Comparison of ENCODE assay signal across 21 mouse cellular contexts in genomic region chr1:153886024-153886633, GRCm38 (mm10). TPM values are rescaled to one million over a fixed set of nuclear protein-coding genes. Genes with fewer than 3 reads are reported as not detected.
A peak's percentile ranks its signal among the peaks of the same experiment; 100 is the strongest.
DNase-seq lines count a peak whose midpoint lies in the region; ATAC-seq and TF ChIP-seq lines count a peak whose summit lies in the region.
"Had no signal": no experiment of that assay in that cellular context is flagged by ENCODE, and none has a peak within 500 bp of the region (broad histone marks: within the 10 kb centered on the region; RNA-seq: fewer than 3 reads in every experiment).

No protein-coding gene starts in this region.

- TF ChIP-seq POLR2A in brain, embryonic 14.5 days (IDR thresholded peaks at IDR 0.05; ENCODE audit: borderline replicate concordance, extremely low read depth, insufficient read depth, insufficient read length, poor library complexity, severe bottlenecking) = no peak
- TF ChIP-seq POLR2A in thymus, adult 2 months (IDR thresholded peaks at IDR 0.05; ENCODE audit: control insufficient read depth, extremely low read depth, insufficient read depth, low read length, poor library complexity) = no peak

- no peak overlapping the region for H3K4me2 ChIP-seq in forebrain, embryonic 14.5 days (ENCODE audit: low read length)
- H3K4me2 ChIP-seq in forebrain, embryonic 16.5 days (ENCODE audit: low read length) = no peak overlapping the region
- H3K4me2 ChIP-seq in kidney, embryonic 15.5 days = no peak overlapping the region
- no peak overlapping the region for H3K4me2 ChIP-seq in midbrain, embryonic 15.5 days
- H3K4me2 ChIP-seq: forebrain, embryonic 12.5 days; liver, embryonic 15.5 days had no signal

- H3K27me3 ChIP-seq in forebrain, embryonic 14.5 days (replicated peaks; ENCODE audit: control insufficient read depth, insufficient read depth, low read length) = no peaks in the 10 kb centered on the region
- no peaks in the 10 kb centered on the region for H3K27me3 ChIP-seq in forebrain, embryonic 16.5 days (replicated peaks; ENCODE audit: control insufficient read depth, insufficient read depth, low read length)
- no peaks in the 10 kb centered on the region for H3K27me3 ChIP-seq in kidney, embryonic 15.5 days
- no peaks in the 10 kb centered on the region for H3K27me3 ChIP-seq in midbrain, embryonic 15.5 days (replicated peaks)
- H3K27me3 ChIP-seq in thymus, adult 2 months (ENCODE audit: control insufficient read depth, insufficient read depth, low read length) = no peaks in the 10 kb centered on the region
- H3K27me3 ChIP-seq: liver, embryonic 15.5 days had no signal

- ATAC-seq in forebrain, embryonic 14.5 days = peak; percentile 20; the same call in 1 of the 2 replicates
- no peak; the same call in 1 of the 2 replicates for ATAC-seq in forebrain, embryonic 16.5 days
- peak; percentile 79 for ATAC-seq in kidney, embryonic 15.5 days (replicated peaks; ENCODE audit: low FRiP score)
- ATAC-seq in midbrain, embryonic 15.5 days (replicated peaks) = peak; percentile 80
- ATAC-seq: Patski had no signal

- H3K36me3 ChIP-seq in forebrain, embryonic 14.5 days (ENCODE audit: control insufficient read depth, insufficient read depth, low read length) = no peaks in the 10 kb centered on the region
- H3K36me3 ChIP-seq in forebrain, embryonic 16.5 days (ENCODE audit: control insufficient read depth, insufficient read depth) = no peaks in the 10 kb centered on the region
- H3K36me3 ChIP-seq in kidney, embryonic 15.5 days = no peaks in the 10 kb centered on the region
- no peaks in the 10 kb centered on the region for H3K36me3 ChIP-seq in midbrain, embryonic 15.5 days (replicated peaks)
- H3K36me3 ChIP-seq in thymus, adult 2 months (ENCODE audit: control insufficient read depth, insufficient read depth, low read length) = no peaks in the 10 kb centered on the region
- H3K36me3 ChIP-seq: forebrain, embryonic 12.5 days; liver, embryonic 15.5 days had no signal

- WGBS in forebrain, embryonic 14.5 days = 41% methylated on average over 17 of the region's 17 CpGs
- WGBS in forebrain, embryonic 16.5 days = 39% methylated on average over 17 of the region's 17 CpGs
- 19% methylated on average over 17 of the region's 17 CpGs for WGBS in kidney, embryonic 15.5 days
- WGBS in midbrain, embryonic 15.5 days = 33% methylated on average over 17 of the region's 17 CpGs
- WGBS in thymus, adult 2 months = 72% methylated on average over 17 of the region's 17 CpGs

- H3K9ac ChIP-seq in forebrain, embryonic 14.5 days (ENCODE audit: low read length) = no peak overlapping the region
- no peak overlapping the region for H3K9ac ChIP-seq in forebrain, embryonic 16.5 days (replicated peaks; ENCODE audit: low read depth, low read length)
- no peak overlapping the region for H3K9ac ChIP-seq in kidney, embryonic 15.5 days
- no peak overlapping the region for H3K9ac ChIP-seq in midbrain, embryonic 15.5 days
- H3K9ac ChIP-seq: forebrain, embryonic 12.5 days; liver, embryonic 15.5 days had no signal

- no peak overlapping the region for H3K27ac ChIP-seq in forebrain, embryonic 14.5 days (ENCODE audit: low read depth, low read length)
- no peak overlapping the region for H3K27ac ChIP-seq in forebrain, embryonic 16.5 days (ENCODE audit: low read length)
- H3K27ac ChIP-seq in kidney, embryonic 15.5 days = no peak overlapping the region
- H3K27ac ChIP-seq in midbrain, embryonic 15.5 days = peak overlapping the region; percentile 46
- no peak overlapping the region for H3K27ac ChIP-seq in thymus, adult 2 months (ENCODE audit: control insufficient read depth, insufficient read depth, low read length)
- H3K27ac ChIP-seq: forebrain, embryonic 12.5 days; liver, embryonic 15.5 days had no signal

- H3K4me3 ChIP-seq in forebrain, embryonic 14.5 days (ENCODE audit: low read depth, low read length) = no peak overlapping the region
- no peak overlapping the region for H3K4me3 ChIP-seq in forebrain, embryonic 16.5 days (replicated peaks; ENCODE audit: low read length)
- no peak overlapping the region for H3K4me3 ChIP-seq in kidney, embryonic 15.5 days (replicated peaks)
- no peak overlapping the region for H3K4me3 ChIP-seq in midbrain, embryonic 15.5 days
- no peak overlapping the region for H3K4me3 ChIP-seq in thymus, adult 2 months (ENCODE audit: control insufficient read depth, insufficient read depth, low read length)
- H3K4me3 ChIP-seq: forebrain, embryonic 12.5 days; liver, embryonic 15.5 days had no signal

- no peaks in the 10 kb centered on the region for H3K4me1 ChIP-seq in forebrain, embryonic 14.5 days (ENCODE audit: control insufficient read depth, insufficient read depth, low read length)
- H3K4me1 ChIP-seq in forebrain, embryonic 16.5 days (replicated peaks; ENCODE audit: control insufficient read depth, insufficient read depth, low read length) = no peaks in the 10 kb centered on the region
- peaks cover 11% of the 10 kb centered on the region; the same call in 1 of the 2 replicates for H3K4me1 ChIP-seq in kidney, embryonic 15.5 days
- H3K4me1 ChIP-seq in midbrain, embryonic 15.5 days = 0 out of 2 replicates have a peak, but pooled peaks cover 4% of the 10 kb centered on the region
- H3K4me1 ChIP-seq in thymus, adult 2 months (replicated peaks; ENCODE audit: control insufficient read depth, insufficient read depth, low read length) = no peaks in the 10 kb centered on the region
- H3K4me1 ChIP-seq: forebrain, embryonic 12.5 days; liver, embryonic 15.5 days had no signal

- no peaks in the 10 kb centered on the region for H3K9me3 ChIP-seq in forebrain, embryonic 14.5 days (replicated peaks; ENCODE audit: control insufficient read depth, low read length)
- H3K9me3 ChIP-seq in forebrain, embryonic 16.5 days (ENCODE audit: control insufficient read depth, low read length) = no peaks in the 10 kb centered on the region
- no peaks in the 10 kb centered on the region for H3K9me3 ChIP-seq in kidney, embryonic 15.5 days (replicated peaks)
- H3K9me3 ChIP-seq in midbrain, embryonic 15.5 days = no peaks in the 10 kb centered on the region
- H3K9me3 ChIP-seq: forebrain, embryonic 12.5 days; liver, embryonic 15.5 days had no signal

- TF ChIP-seq CTCF in brain, embryonic 14.5 days (IDR thresholded peaks at IDR 0.05; ENCODE audit: borderline replicate concordance, extremely low read depth, insufficient read depth, insufficient read length) = no peak
- TF ChIP-seq CTCF in thymus, adult 2 months (IDR thresholded peaks at IDR 0.05; ENCODE audit: borderline replicate concordance, control insufficient read depth, extremely low read depth, insufficient read depth, low read length, poor library complexity) = no peak

- peak; percentile 27 for DNase-seq in forebrain, embryonic 14.5 days (ENCODE audit: low spot score)
- no peak for DNase-seq in kidney, adult 11 months
- peak; percentile 55 for DNase-seq in brain, embryonic 14.5 days (ENCODE audit: low read depth)
- DNase-seq in left cerebral cortex, postnatal 4 days = no peak
- no peak for DNase-seq in thymus, adult 2 months
- DNase-seq: cerebellum, adult 9-10 months; kidney, postnatal 14 days; layer of hippocampus, adult 9-11 months; right cerebral cortex, postnatal 4 days had no signal

- intact Hi-C loops in left cerebral cortex, postnatal 4 days (cut with DNase I) = no loop called here

RNA-seq across cellular contexts. Expression of gene Teddm1a, which starts 5.4 kb away (rescaled TPM):
- polyA plus RNA-seq in forebrain, embryonic 14.5 days (2014; fragmentation: Nextera tagmentation; extraction: Ambion mirVana) = not detected in 2 replicates
- 0.28 TPM in 1 of 2 replicates, not detected in the other for polyA plus RNA-seq in forebrain, embryonic 16.5 days (2015; fragmentation: Nextera tagmentation; extraction: Ambion mirVana)
- not detected in 2 replicates for polyA plus RNA-seq in kidney, embryonic 15.5 days (2015; fragmentation: Nextera tagmentation; extraction: Ambion mirVana)
- not detected in 2 replicates for polyA plus RNA-seq in brain, embryonic 14.5 days (2012; rRNA removed)
- polyA plus RNA-seq in midbrain, embryonic 15.5 days (2015; fragmentation: Nextera tagmentation; extraction: Ambion mirVana) = not detected in 2 replicates
- not detected for total RNA-seq in left cerebral cortex, postnatal 4 days (2021)
- polyA plus RNA-seq in thymus, adult 2 months (2012; rRNA removed) = not detected in 2 replicates
- total RNA-seq: adrenal gland, adult 18-20 months; gastrocnemius, adult 8-10 months; heart, adult 8-10 months; heart, postnatal 25 days; left cerebral cortex, postnatal 10 days; monocyte, adult 5-6 weeks had no signal
- polyA plus RNA-seq: forebrain, embryonic 12.5 days; liver, embryonic 15.5 days; Patski had no signal

RNA-seq across cellular contexts. Expression of gene Teddm1b, which starts 12.0 kb away (rescaled TPM):
- polyA plus RNA-seq in forebrain, embryonic 14.5 days (2014; fragmentation: Nextera tagmentation; extraction: Ambion mirVana) = 0.55 and 0.85 TPM in 2 replicates
- polyA plus RNA-seq in forebrain, embryonic 16.5 days (2015; fragmentation: Nextera tagmentation; extraction: Ambion mirVana) = 1.1 and 1.5 TPM in 2 replicates
- polyA plus RNA-seq in kidney, embryonic 15.5 days (2015; fragmentation: Nextera tagmentation; extraction: Ambion mirVana) = 0.37 and 0.47 TPM in 2 replicates
- polyA plus RNA-seq in brain, embryonic 14.5 days (2012; rRNA removed) = not detected in 2 replicates
- polyA plus RNA-seq in midbrain, embryonic 15.5 days (2015; fragmentation: Nextera tagmentation; extraction: Ambion mirVana) = 0.65 and 0.69 TPM in 2 replicates
- total RNA-seq in left cerebral cortex, postnatal 4 days (2021) = not detected
- polyA plus RNA-seq in thymus, adult 2 months (2012; rRNA removed) = 0.19 and 0.26 TPM in 2 replicates
- total RNA-seq: adrenal gland, adult 18-20 months; gastrocnemius, adult 8-10 months; heart, adult 8-10 months; heart, postnatal 25 days; left cerebral cortex, postnatal 10 days; monocyte, adult 5-6 weeks had no signal

RNA-seq across cellular contexts. Expression of gene Glul, which starts 13.6 kb away (rescaled TPM):
- polyA plus RNA-seq in forebrain, embryonic 14.5 days (2014; fragmentation: Nextera tagmentation; extraction: Ambion mirVana) = 132 and 137 TPM in 2 replicates
- 114 and 137 TPM in 2 replicates for polyA plus RNA-seq in forebrain, embryonic 16.5 days (2015; fragmentation: Nextera tagmentation; extraction: Ambion mirVana)
- 130 and 142 TPM in 2 replicates for polyA plus RNA-seq in kidney, embryonic 15.5 days (2015; fragmentation: Nextera tagmentation; extraction: Ambion mirVana)
- polyA plus RNA-seq in brain, embryonic 14.5 days (2012; rRNA removed) = 151 and 226 TPM in 2 replicates
- 174 and 190 TPM in 2 replicates for polyA plus RNA-seq in midbrain, embryonic 15.5 days (2015; fragmentation: Nextera tagmentation; extraction: Ambion mirVana)
- 100 to 1,000 TPM; 359 to 362 TPM for total RNA-seq in left cerebral cortex, postnatal 4 days (2021)
- 153 and 200 TPM in 2 replicates for polyA plus RNA-seq in thymus, adult 2 months (2012; rRNA removed)

RNA-seq across cellular contexts. Expression of gene Teddm2, which starts 13.9 kb away (rescaled TPM):
- 1.1 TPM in 2 replicates for polyA plus RNA-seq in forebrain, embryonic 14.5 days (2014; fragmentation: Nextera tagmentation; extraction: Ambion mirVana)
- polyA plus RNA-seq in forebrain, embryonic 16.5 days (2015; fragmentation: Nextera tagmentation; extraction: Ambion mirVana) = 2.3 and 2.4 TPM in 2 replicates
- 0.45 and 0.62 TPM in 2 replicates for polyA plus RNA-seq in kidney, embryonic 15.5 days (2015; fragmentation: Nextera tagmentation; extraction: Ambion mirVana)
- 0.90 and 1.2 TPM in 2 replicates for polyA plus RNA-seq in brain, embryonic 14.5 days (2012; rRNA removed)
- 1.4 and 1.7 TPM in 2 replicates for polyA plus RNA-seq in midbrain, embryonic 15.5 days (2015; fragmentation: Nextera tagmentation; extraction: Ambion mirVana)
- 1 to 10 TPM; 2.1 to 3.5 TPM for total RNA-seq in left cerebral cortex, postnatal 4 days (2021)
- polyA plus RNA-seq in thymus, adult 2 months (2012; rRNA removed) = 0.57 and 0.93 TPM in 2 replicates

RNA-seq across cellular contexts. Expression of gene Rgsl1, which starts 42.2 kb away (rescaled TPM):
- 0.34 and 0.40 TPM in 2 replicates for polyA plus RNA-seq in forebrain, embryonic 14.5 days (2014; fragmentation: Nextera tagmentation; extraction: Ambion mirVana)
- polyA plus RNA-seq in forebrain, embryonic 16.5 days (2015; fragmentation: Nextera tagmentation; extraction: Ambion mirVana) = 0.44 and 0.52 TPM in 2 replicates
- not detected in 2 replicates for polyA plus RNA-seq in kidney, embryonic 15.5 days (2015; fragmentation: Nextera tagmentation; extraction: Ambion mirVana)
- polyA plus RNA-seq in brain, embryonic 14.5 days (2012; rRNA removed) = 0.24 and 0.44 TPM in 2 replicates
- polyA plus RNA-seq in midbrain, embryonic 15.5 days (2015; fragmentation: Nextera tagmentation; extraction: Ambion mirVana) = 0.17 and 0.18 TPM in 2 replicates
- 1 to 10 TPM; 1.3 to 1.5 TPM for total RNA-seq in left cerebral cortex, postnatal 4 days (2021)
- polyA plus RNA-seq in thymus, adult 2 months (2012; rRNA removed) = 0.36 and 0.41 TPM in 2 replicates
- total RNA-seq: heart, adult 8-10 months; monocyte, adult 5-6 weeks had no signal
- polyA plus RNA-seq: liver, embryonic 15.5 days had no signal

Comparison
In these comparisons a context has a peak if more than half of its experiments do, and no peak if none do; other contexts are left out.
1. DNase-seq: peak in forebrain, embryonic 14.5 days (single experiment) and brain, embryonic 14.5 days (single experiment); none in kidney, adult 11 months (single experiment), left cerebral cortex, postnatal 4 days (single experiment) and thymus, adult 2 months (single experiment).